Mouse (Mus musculus) lung, postnatal 14 days (tissue): Measurements from ENCODE around the gene App.

ENCODE experiments used
- DNase-seq: peaks from one replicate; pipeline ENCODE4 v3.0.0; 2021

Gene App

GRCm38 (mm10) chr16:85150902-85151301 lies 22.7 kb downstream of the App start:
- no peak for DNase-seq

- DNase-seq, result no peak
Measured at GRCm38 (mm10) chr16:85149509-85149871, 24.1 kb downstream of the App start.

- DNase-seq, result peak; percentile 66
Measured at GRCm38 (mm10) chr16:85148615-85149508, 24.7 kb downstream of the App start.

GRCm38 (mm10) chr16:85147440-85147839 lies 26.1 kb downstream of the App start:
- no peak for DNase-seq

- DNase-seq, result no peak
Measured at GRCm38 (mm10) chr16:85145771-85146178, 27.8 kb downstream of the App start.

- no peak for DNase-seq
Measured at GRCm38 (mm10) chr16:85145369-85145768, 28.2 kb downstream of the App start.

- no peak for DNase-seq
Measured at GRCm38 (mm10) chr16:85144401-85144800, 29.2 kb downstream of the App start.

- DNase-seq, result no peak
Measured at GRCm38 (mm10) chr16:85143863-85144262, 29.7 kb downstream of the App start.

- DNase-seq, result no peak
Measured at GRCm38 (mm10) chr16:85143188-85143587, 30.4 kb downstream of the App start.

- no peak for DNase-seq
Measured at GRCm38 (mm10) chr16:85141404-85141803, 32.2 kb downstream of the App start.

- no peak for DNase-seq
Measured at GRCm38 (mm10) chr16:85139178-85139604, 34.4 kb downstream of the App start.

GRCm38 (mm10) chr16:85137348-85137747 lies 36.2 kb downstream of the App start:
- DNase-seq, result no peak

GRCm38 (mm10) chr16:85136046-85136445 lies 37.5 kb downstream of the App start:
- DNase-seq, result no peak

- DNase-seq, result peak; percentile 73
Measured at GRCm38 (mm10) chr16:85133468-85133881, 40.1 kb downstream of the App start.

- no peak for DNase-seq
Measured at GRCm38 (mm10) chr16:85133057-85133456, 40.5 kb downstream of the App start.

- DNase-seq, result no peak
Measured at GRCm38 (mm10) chr16:85132182-85132581, 41.4 kb downstream of the App start.

GRCm38 (mm10) chr16:85130861-85131556 lies 42.6 kb downstream of the App start:
- no peak for DNase-seq

- DNase-seq, result no peak
Measured at GRCm38 (mm10) chr16:85128693-85129657, 44.6 kb downstream of the App start.

- DNase-seq, result no peak
Measured at GRCm38 (mm10) chr16:85128347-85128664, 45.3 kb downstream of the App start.

GRCm38 (mm10) chr16:85127661-85128346 lies 45.8 kb downstream of the App start:
- no peak for DNase-seq

- DNase-seq, result no peak
Measured at GRCm38 (mm10) chr16:85124649-85125048, 48.9 kb downstream of the App start.

GRCm38 (mm10) chr16:85121983-85122382 lies 51.6 kb downstream of the App start:
- DNase-seq, result no peak
